Comparison of ENCODE assay signal across 16 mouse cellular contexts in the genomic region with DNA sequence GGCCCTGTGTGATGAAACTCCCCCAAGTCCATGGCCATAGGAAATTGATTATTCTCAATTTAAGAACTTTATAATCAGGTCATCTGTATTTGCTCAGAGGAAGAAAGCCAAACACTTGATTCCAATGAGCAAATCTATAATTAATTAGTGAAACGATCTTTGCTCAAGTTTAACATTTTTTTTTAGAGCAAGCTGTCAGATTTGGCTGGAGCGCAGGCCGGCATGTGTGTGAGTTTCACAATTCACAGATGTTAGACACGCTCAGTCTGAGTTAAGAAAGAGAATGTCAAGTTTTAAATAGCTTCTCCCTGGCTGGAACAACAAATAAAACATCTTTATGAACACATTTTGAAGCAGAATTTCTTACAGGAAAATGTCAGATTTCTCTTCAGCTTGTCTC. TPM values are rescaled to one million over a fixed set of nuclear protein-coding genes. Genes with fewer than 3 reads are reported as not detected.
A peak's percentile ranks its signal among the peaks of the same experiment; 100 is the strongest.
DNase-seq lines count a peak whose midpoint lies in the region; ATAC-seq and TF ChIP-seq lines count a peak whose summit lies in the region.
"Had no signal": no experiment of that assay in that cellular context is flagged by ENCODE, and none has a peak within 500 bp of the region (broad histone marks: within the 10 kb centered on the region; RNA-seq: fewer than 3 reads in every experiment).

No protein-coding gene starts in this region.

- no peaks in the 10 kb centered on the region for H3K4me1 ChIP-seq in heart, adult 2 months (ENCODE audit: control insufficient read depth, insufficient read depth, low read length)
- peaks cover 3% of the 10 kb centered on the region; the same call in 1 of the 2 replicates for H3K4me1 ChIP-seq in heart, embryonic 12.5 days (replicated peaks)
- no peaks in the 10 kb centered on the region for H3K4me1 ChIP-seq in lung, postnatal 0 days (ENCODE audit: insufficient read depth, low read depth, low read length)

- H3K27me3 ChIP-seq in heart, adult 2 months (ENCODE audit: control insufficient read depth, insufficient read depth, low read length) = no peaks in the 10 kb centered on the region
- no peaks in the 10 kb centered on the region for H3K27me3 ChIP-seq in heart, embryonic 12.5 days (replicated peaks)
- no peaks in the 10 kb centered on the region for H3K27me3 ChIP-seq in lung, postnatal 0 days (replicated peaks; ENCODE audit: insufficient read depth, low read length)
- H3K27me3 ChIP-seq: Patski had no signal

- TF ChIP-seq POLR2A in heart, adult 2 months (IDR thresholded peaks at IDR 0.05; ENCODE audit: insufficient read depth, low read depth, low read length) = no peak

- no peak overlapping the region for H3K27ac ChIP-seq in heart, adult 2 months
- H3K27ac ChIP-seq in heart, embryonic 12.5 days (ENCODE audit: poor library complexity, severe bottlenecking) = no peak overlapping the region
- no peak overlapping the region for H3K27ac ChIP-seq in lung, postnatal 0 days (ENCODE audit: low read length)
- H3K27ac ChIP-seq: forebrain, embryonic 10.5 days had no signal

- no peak overlapping the region for H3K4me2 ChIP-seq in heart, embryonic 12.5 days
- no peak overlapping the region for H3K4me2 ChIP-seq in lung, postnatal 0 days (replicated peaks; ENCODE audit: low read depth, low read length)
- H3K4me2 ChIP-seq: liver, embryonic 11.5 days had no signal

- no peaks in the 10 kb centered on the region for H3K9me3 ChIP-seq in heart, embryonic 12.5 days (replicated peaks)
- H3K9me3 ChIP-seq in lung, postnatal 0 days (ENCODE audit: low read length) = no peaks in the 10 kb centered on the region
- H3K9me3 ChIP-seq: forebrain, embryonic 10.5 days had no signal

- ATAC-seq in heart, embryonic 12.5 days (ENCODE audit: insufficient number of reproducible peaks, low FRiP score) = no peak
- no peak for ATAC-seq in lung, postnatal 0 days
- ATAC-seq in monocyte, adult 5-6 weeks (replicated peaks; ENCODE audit: insufficient number of reproducible peaks, low FRiP score, low TSS enrichment, poor library complexity, severe bottlenecking) = no peak
- ATAC-seq: CD4-positive, CD25-positive, alpha-beta regulatory T cell, adult 4 months; intestine, postnatal 0 days; Patski had no signal

- no peaks in the 10 kb centered on the region for H3K79me2 ChIP-seq in heart, adult 2 months (replicated peaks; ENCODE audit: control insufficient read depth, insufficient read depth, low read length)

- DNase-seq in heart, adult 2 months = peak; percentile 19 to 23
- DNase-seq in right cerebral cortex, adult 18-20 months = peak; percentile 12
- DNase-seq in right cerebral cortex, postnatal 36 days (ENCODE audit: low spot score in 2 of 2) = no peak
- DNase-seq in lung, postnatal 0 days (ENCODE audit: low spot score) = peak; percentile 52
- no peak for DNase-seq in ovary, postnatal 36 days (ENCODE audit: low spot score)
- DNase-seq in neural tube, embryonic 10.5 days (ENCODE audit: extremely low spot score, low spot score) = no peak
- DNase-seq: adrenal gland, adult 8-10 months; cerebellum, adult 2 months had no signal

- no peak overlapping the region for H3K4me3 ChIP-seq in heart, adult 2 months
- no peak overlapping the region for H3K4me3 ChIP-seq in heart, embryonic 12.5 days
- H3K4me3 ChIP-seq in lung, postnatal 0 days (ENCODE audit: low read depth, low read length) = no peak overlapping the region
- H3K4me3 ChIP-seq: forebrain, embryonic 10.5 days had no signal

- no peak overlapping the region for H3K9ac ChIP-seq in heart, adult 2 months (ENCODE audit: low read depth, low read length)
- no peak overlapping the region for H3K9ac ChIP-seq in heart, embryonic 12.5 days
- H3K9ac ChIP-seq in lung, postnatal 0 days (replicated peaks; ENCODE audit: low read depth) = no peak overlapping the region

- TF ChIP-seq EP300 in heart, adult 2 months (IDR thresholded peaks at IDR 0.05; ENCODE audit: insufficient read depth, low read depth, low read length) = no peak
- TF ChIP-seq EP300 in lung, postnatal 0 days (IDR thresholded peaks at IDR 0.05) = no peak

- no peak for TF ChIP-seq CTCF in heart, adult 2 months (IDR thresholded peaks at IDR 0.05)
- TF ChIP-seq CTCF in lung, postnatal 0 days (IDR thresholded peaks at IDR 0.05) = no peak

- WGBS in heart, adult 2 months = 57% methylated on average over 4 of the region's 4 CpGs
- WGBS in heart, embryonic 12.5 days = 67% methylated on average over 4 of the region's 4 CpGs
- WGBS in lung, postnatal 0 days = 52% methylated on average over 4 of the region's 4 CpGs

- H3K36me3 ChIP-seq in heart, adult 2 months (ENCODE audit: control insufficient read depth, insufficient read depth, low read length) = no peaks in the 10 kb centered on the region; the same call in 1 of the 2 replicates
- H3K36me3 ChIP-seq in heart, embryonic 12.5 days = no peaks in the 10 kb centered on the region
- no peaks in the 10 kb centered on the region for H3K36me3 ChIP-seq in lung, postnatal 0 days (ENCODE audit: insufficient read depth, low read length)
- H3K36me3 ChIP-seq: forebrain, embryonic 10.5 days had no signal

- intact Hi-C loops in heart, adult 2 months (cut with DNase I) = loop anchor here (10.0 kb wide), 1 partner anchor 262 kb away; no protein-coding TSS in a partner anchor

RNA-seq across cellular contexts. Expression of a gene that starts 1.0 kb away (rescaled TPM):
- total RNA-seq in heart, adult 2 months (2021) = under 1 TPM; 0.41 to 0.63 TPM
- 0.97 and 1.1 TPM in 2 replicates for polyA plus RNA-seq in heart, adult 2 months (2012; rRNA removed)
- 0.37 and 0.40 TPM in 2 replicates for polyA plus RNA-seq in heart, embryonic 12.5 days (2016; fragmentation: Nextera tagmentation; extraction: Ambion mirVana)
- polyA plus RNA-seq in lung, postnatal 0 days (2015; fragmentation: Nextera tagmentation; extraction: Ambion mirVana) = 0.13 and 0.17 TPM in 2 replicates
- not detected in 3 replicates for total RNA-seq in monocyte, adult 5-6 weeks (2017)
- total RNA-seq: hematopoietic stem cell, adult 5-6 weeks had no signal
- polyA plus RNA-seq: CD4-positive, CD25-positive, alpha-beta regulatory T cell, adult 4 months had no signal

Comparison
In these comparisons a context has a peak if more than half of its experiments do, and no peak if none do; other contexts are left out.
1. DNase-seq: peak in heart, adult 2 months (2 of 2), right cerebral cortex, adult 18-20 months (single experiment) and lung, postnatal 0 days (single experiment); none in right cerebral cortex, postnatal 36 days (0 of 2), ovary, postnatal 36 days (single experiment) and neural tube, embryonic 10.5 days (single experiment).